ENCODE assay signal across 14 mouse cellular contexts in the genomic region with DNA sequence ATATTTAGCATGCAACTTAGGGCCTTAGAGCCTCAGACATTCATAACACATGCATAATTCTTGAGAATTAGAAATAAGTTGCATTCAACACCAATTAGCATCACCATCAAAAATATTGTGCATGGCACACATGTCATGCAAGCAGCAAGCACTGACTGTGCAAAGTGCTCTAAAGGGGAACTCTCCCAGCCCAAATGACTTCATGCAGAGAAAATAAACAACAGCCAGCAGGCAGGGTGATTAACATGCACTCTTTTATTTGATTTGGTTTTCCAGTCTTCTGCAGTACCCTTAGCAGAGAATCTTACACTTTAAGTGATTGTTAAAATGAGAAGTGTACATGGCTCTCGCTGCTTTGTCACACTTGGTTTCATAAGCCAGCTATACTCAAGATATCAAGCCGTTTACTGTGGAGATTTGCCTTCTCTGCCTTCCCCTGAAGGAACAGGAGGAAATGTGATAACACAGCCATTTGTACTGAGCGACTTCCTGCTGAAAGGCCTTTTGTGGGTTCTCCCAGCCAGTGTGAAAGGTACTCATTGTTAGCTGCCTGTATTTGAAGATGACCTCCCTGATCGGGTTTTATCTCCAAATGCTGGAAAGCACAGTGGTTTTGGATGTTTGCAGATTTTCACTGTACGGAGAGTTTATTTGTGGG.
DNase-seq lines count a peak whose midpoint lies in the region; ATAC-seq and TF ChIP-seq lines count a peak whose summit lies in the region.
"Had no signal": no experiment of that assay in that cellular context is flagged by ENCODE, and none has a peak within 500 bp of the region (broad histone marks: within the 10 kb centered on the region; RNA-seq: fewer than 3 reads in every experiment).

No protein-coding gene starts in this region.

- H3K9me3 ChIP-seq in hindbrain, postnatal 0 days (ENCODE audit: low read length): no peaks in the 10 kb centered on the region
- H3K9me3 ChIP-seq: limb, embryonic 15.5 days had no signal

- H3K9ac ChIP-seq in hindbrain, postnatal 0 days (replicated peaks; ENCODE audit: low read length): no peak overlapping the region
- H3K9ac ChIP-seq: limb, embryonic 15.5 days; lung, embryonic 14.5 days had no signal

- 0 out of 2 replicates have a peak, but pooled peaks have one; percentile 24 for ATAC-seq in hindbrain, postnatal 0 days
- no peak for ATAC-seq in activated CD4-positive, CD25-positive, alpha-beta regulatory T cell, adult 4 months
- ATAC-seq: inflammation-experienced regulatory T-cells, adult 6 months had no signal

- 33% methylated on average over 5 of the region's 5 CpGs for WGBS in hindbrain, postnatal 0 days

- no peaks in the 10 kb centered on the region for H3K36me3 ChIP-seq in hindbrain, postnatal 0 days (ENCODE audit: insufficient read depth, low read length)
- H3K36me3 ChIP-seq: limb, embryonic 15.5 days had no signal

- H3K4me2 ChIP-seq in hindbrain, postnatal 0 days (ENCODE audit: low read depth, low read length): no peak overlapping the region
- H3K4me2 ChIP-seq: limb, embryonic 15.5 days; lung, embryonic 14.5 days had no signal

- no peak overlapping the region for H3K27ac ChIP-seq in hindbrain, postnatal 0 days
- H3K27ac ChIP-seq: limb, embryonic 15.5 days had no signal

- no peaks in the 10 kb centered on the region for H3K4me1 ChIP-seq in hindbrain, postnatal 0 days (ENCODE audit: insufficient read depth, low read length)
- H3K4me1 ChIP-seq: limb, embryonic 15.5 days had no signal

- DNase-seq in heart, adult 11 months: peak; percentile 23
- no peak for DNase-seq in heart, postnatal 14 days
- DNase-seq in 416B (ENCODE audit: low read depth): peak; percentile 45
- DNase-seq in embryo, embryonic 10 days (ENCODE audit: low spot score): peak; percentile 9
- DNase-seq in hindbrain, postnatal 0 days (ENCODE audit: low spot score): peak; percentile 6
- no peak for DNase-seq in ovary, postnatal 36 days (ENCODE audit: low spot score)
- no peak for DNase-seq in urinary bladder, postnatal 4 days (ENCODE audit: low spot score in 2 of 2)
- DNase-seq: adrenal gland, postnatal 36 days; cerebellum, adult 11 months; lung, embryonic 14.5 days; right cerebral cortex, adult 18-20 months had no signal

- no peaks in the 10 kb centered on the region for H3K27me3 ChIP-seq in hindbrain, postnatal 0 days (ENCODE audit: insufficient read depth, low read length)
- H3K27me3 ChIP-seq: limb, embryonic 15.5 days had no signal

- no peak for TF ChIP-seq CTCF in hindbrain, postnatal 0 days (IDR thresholded peaks at IDR 0.05; ENCODE audit: low read depth)

- intact Hi-C loops in heart, postnatal 14 days (cut with DNase I): no loop called here

- no peak overlapping the region for H3K4me3 ChIP-seq in hindbrain, postnatal 0 days (ENCODE audit: low read length)
- H3K4me3 ChIP-seq: limb, embryonic 15.5 days had no signal

Comparison
In these comparisons a context has a peak if more than half of its experiments do, and no peak if none do; other contexts are left out.
1. DNase-seq: peak in heart, adult 11 months (single experiment), 416B (single experiment), embryo, embryonic 10 days (single experiment) and hindbrain, postnatal 0 days (single experiment); none in heart, postnatal 14 days (0 of 2), ovary, postnatal 36 days (single experiment) and urinary bladder, postnatal 4 days (0 of 2).